ENCODE assay signal across 17 mouse cellular contexts in the genomic region with DNA sequence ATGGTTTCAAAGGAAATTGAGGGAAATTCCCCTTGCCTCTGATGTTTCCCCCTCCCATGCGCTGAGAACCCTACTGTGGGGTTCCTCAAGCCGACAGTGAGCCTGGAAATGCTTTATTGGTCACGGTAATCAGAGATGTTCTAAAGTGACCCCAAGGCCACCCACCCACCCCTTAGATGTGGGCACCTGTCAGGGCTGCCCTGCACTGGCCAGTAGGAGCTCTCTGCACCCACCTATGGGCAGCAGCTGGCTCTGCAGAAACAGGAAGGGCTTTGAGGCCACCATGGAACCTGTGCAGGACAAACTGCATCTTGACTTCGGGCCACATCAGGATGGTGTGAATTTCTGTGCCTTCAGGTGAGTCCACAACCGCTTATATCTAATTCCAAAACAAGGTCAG.
"Had no signal": no experiment of that assay in that cellular context is flagged by ENCODE, and none has a peak within 500 bp of the region (broad histone marks: within the 10 kb centered on the region; RNA-seq: fewer than 3 reads in every experiment).

No protein-coding gene starts in this region.

- ATAC-seq: liver, embryonic 12.5 days; midbrain, embryonic 16.5 days had no signal

- H3K27me3 ChIP-seq: midbrain, embryonic 12.5 days had no signal

- H3K4me2 ChIP-seq: kidney, embryonic 15.5 days; limb, embryonic 13.5 days; liver, embryonic 12.5 days; liver, embryonic 15.5 days; midbrain, embryonic 12.5 days had no signal

- DNase-seq: kidney, adult 8-10 months; kidney, postnatal 14 days; layer of hippocampus, adult 9-11 months; liver; lung, adult 2 months; thymus, adult 2 months; thymus, postnatal 14 days; thymus, postnatal 4 days had no signal

- H3K9me3 ChIP-seq: kidney, embryonic 15.5 days; limb, embryonic 10.5 days; limb, embryonic 13.5 days; liver, embryonic 12.5 days; liver, embryonic 15.5 days; midbrain, embryonic 12.5 days had no signal

- H3K36me3 ChIP-seq: kidney, embryonic 15.5 days; limb, embryonic 10.5 days; limb, embryonic 13.5 days; liver, embryonic 12.5 days; liver, embryonic 15.5 days; midbrain, embryonic 12.5 days had no signal

- H3K9ac ChIP-seq: kidney, embryonic 15.5 days; limb, embryonic 13.5 days; liver, embryonic 12.5 days; liver, embryonic 15.5 days; midbrain, embryonic 12.5 days had no signal

- H3K4me3 ChIP-seq: kidney, embryonic 15.5 days; layer of hippocampus, adult 2 months; limb, embryonic 10.5 days; limb, embryonic 13.5 days; liver, embryonic 12.5 days; liver, embryonic 15.5 days; midbrain, embryonic 12.5 days had no signal

- H3K27ac ChIP-seq: kidney, embryonic 15.5 days; layer of hippocampus, adult 2 months; limb, embryonic 10.5 days; limb, embryonic 13.5 days; liver, embryonic 12.5 days; liver, embryonic 15.5 days; macrophage; midbrain, embryonic 12.5 days had no signal

- H3K4me1 ChIP-seq: liver, embryonic 12.5 days; liver, embryonic 15.5 days had no signal
